Mouse (Mus musculus) spleen, postnatal 36 days (tissue): Measurements from ENCODE around the gene Pvalb.

ENCODE experiments used
- DNase-seq, 2 experiments: peaks; one replicate each; pipeline ENCODE4 v3.0.0; 2022; ENCODE audit warnings: low spot score in 2 of 2, mixed read lengths in 1 of 2

The Pvalb gene

GRCm38 (mm10) chr15:78195096-78195880 lies 10.9 kb downstream of the Pvalb start:
- DNase-seq, result no peak

GRCm38 (mm10) chr15:78194320-78194719 lies 11.9 kb downstream of the Pvalb start:
- no peak for DNase-seq

GRCm38 (mm10) chr15:78189636-78190035 lies 16.6 kb downstream of the Pvalb start:
- DNase-seq, result no peak

GRCm38 (mm10) chr15:78188546-78188945 lies 17.7 kb downstream of the Pvalb start:
- no peak for DNase-seq

GRCm38 (mm10) chr15:78186906-78187305 lies 19.3 kb downstream of the Pvalb start:
- DNase-seq, result no peak

GRCm38 (mm10) chr15:78185609-78186008 lies 20.6 kb downstream of the Pvalb start:
- DNase-seq, result no peak

- no peak for DNase-seq
Observed at GRCm38 (mm10) chr15:78184855-78185254, 21.3 kb downstream of the Pvalb start.

- no peak for DNase-seq
Observed at GRCm38 (mm10) chr15:78181701-78182405, 24.3 kb downstream of the Pvalb start.

- DNase-seq, result no peak
Observed at GRCm38 (mm10) chr15:78179775-78180174, 26.4 kb downstream of the Pvalb start.

GRCm38 (mm10) chr15:78178397-78178796 lies 27.8 kb downstream of the Pvalb start:
- DNase-seq, result peak; percentile 64 to 65

- DNase-seq, result no peak
Observed at GRCm38 (mm10) chr15:78177257-78177656, 28.9 kb downstream of the Pvalb start.

- no peak for DNase-seq
Observed at GRCm38 (mm10) chr15:78174887-78175245, 31.3 kb downstream of the Pvalb start.

- peak; percentile 98 to 99 for DNase-seq
Observed at GRCm38 (mm10) chr15:78173972-78174886, 32.0 kb downstream of the Pvalb start, which contains the start of gene Ift27. Ift27 (minus strand) TSS chr15:78174107.

- DNase-seq, result no peak
Observed at GRCm38 (mm10) chr15:78172899-78173817, 33.0 kb downstream of the Pvalb start.

GRCm38 (mm10) chr15:78172256-78172898 lies 33.8 kb downstream of the Pvalb start:
- peak; percentile 74 to 76 for DNase-seq

GRCm38 (mm10) chr15:78171651-78172050 lies 34.5 kb downstream of the Pvalb start:
- DNase-seq, result peak in 1 of 2 experiments; percentile 54

GRCm38 (mm10) chr15:78170708-78171107 lies 35.5 kb downstream of the Pvalb start:
- DNase-seq, result peak; percentile 88 to 89

GRCm38 (mm10) chr15:78169566-78169965 lies 36.6 kb downstream of the Pvalb start:
- no peak for DNase-seq

- peak; percentile 88 to 89 for DNase-seq
Observed at GRCm38 (mm10) chr15:78165292-78165691, 40.9 kb downstream of the Pvalb start.

GRCm38 (mm10) chr15:78164466-78164865 lies 41.7 kb downstream of the Pvalb start:
- no peak for DNase-seq
